Mouse (Mus musculus) forebrain, embryonic 13.5 days (tissue): ENCODE results near the gene Aprt. TPM values are rescaled to one million over a fixed set of nuclear protein-coding genes. Genes with fewer than 3 reads are reported as not detected.

Source experiments
- ATAC-seq: fragments of 200-750 bp; cut with Nextera tagmentation; 2 replicates; pipeline ENCODE4 v1.8.0; 2017
- H3K27ac ChIP-seq: fragments of 300-500 bp; sonication (generic); 2 replicates; pipeline ENCODE4 v1.5.1; 2015; ENCODE audit warnings: inconsistent platforms, mild to moderate bottlenecking, moderate library complexity
- H3K27me3 ChIP-seq: fragments of 300-500 bp; sonication (generic); 2 replicates; pipeline ENCODE4 v1.6.1; 2015; ENCODE audit warnings: mild to moderate bottlenecking, inconsistent platforms
- H3K36me3 ChIP-seq: fragments of 300-500 bp; sonication (generic); 2 replicates; pipeline ENCODE4 v1.6.1; 2015; ENCODE audit warnings: mild to moderate bottlenecking, inconsistent platforms; ENCODE audit not compliant: poor library complexity, severe bottlenecking
- H3K4me1 ChIP-seq: fragments of 300-500 bp; sonication (generic); 2 replicates; pipeline ENCODE4 v1.6.1; 2015; ENCODE audit warnings: inconsistent platforms
- H3K4me2 ChIP-seq: fragments of 300-500 bp; sonication (generic); 2 replicates; pipeline ENCODE4 v1.6.1; 2015; ENCODE audit warnings: inconsistent platforms, mild to moderate bottlenecking, moderate library complexity
- H3K4me3 ChIP-seq: fragments of 300-500 bp; sonication (generic); 2 replicates; pipeline ENCODE4 v1.5.1; 2015; ENCODE audit warnings: mild to moderate bottlenecking, inconsistent platforms
- H3K9ac ChIP-seq: fragments of 300-500 bp; sonication (generic); 2 replicates; pipeline ENCODE4 v1.6.1; 2015; ENCODE audit warnings: mild to moderate bottlenecking, inconsistent platforms
- H3K9me3 ChIP-seq: fragments of 300-500 bp; sonication (generic); replicated peaks from 2 replicates; pipeline ENCODE4 v1.6.1; 2016; ENCODE audit warnings: inconsistent platforms
- WGBS: fragments of 180-500 bp; shearing (Covaris S2); methylation state at CpG from one replicate; pipeline ENCODE4 v1.1.7; 2015; 5-methylcytosine and 5-hydroxymethylcytosine counted together
- polyA plus RNA-seq: library from polyadenylated mRNA; unstranded; fragments of >200 nt; fragmentation: Nextera tagmentation; extraction: Ambion mirVana; gene quantifications from 2 replicates; pipeline ENCODE4 v1.2.1, GENCODE M21; 2015

The Aprt gene
- polyA plus RNA-seq: 193 and 198 TPM in 2 replicates

GRCm38 (mm10) chr8:122576648-122577022, at the start of gene Aprt:
Gene Aprt (minus strand): TSS chr8:122576909.
- peak; percentile 95 for ATAC-seq
- H3K9me3 ChIP-seq: no peaks in the 10 kb centered on the region
- H3K4me3 ChIP-seq: peak within 1 kb of the TSS; percentile 66
- peaks cover 19% of the 10 kb centered on the region for H3K36me3 ChIP-seq
- WGBS: under 1% methylated on average over 39 of the region's 39 CpGs
- peak within 1 kb of the TSS; percentile 57 for H3K27ac ChIP-seq
- no peaks in the 10 kb centered on the region for H3K27me3 ChIP-seq
- H3K4me1 ChIP-seq: peaks cover 34% of the 10 kb centered on the region
- peak within 1 kb of the TSS; percentile 89 for H3K9ac ChIP-seq
- peak within 1 kb of the TSS; percentile 92 for H3K4me2 ChIP-seq

DNA sequence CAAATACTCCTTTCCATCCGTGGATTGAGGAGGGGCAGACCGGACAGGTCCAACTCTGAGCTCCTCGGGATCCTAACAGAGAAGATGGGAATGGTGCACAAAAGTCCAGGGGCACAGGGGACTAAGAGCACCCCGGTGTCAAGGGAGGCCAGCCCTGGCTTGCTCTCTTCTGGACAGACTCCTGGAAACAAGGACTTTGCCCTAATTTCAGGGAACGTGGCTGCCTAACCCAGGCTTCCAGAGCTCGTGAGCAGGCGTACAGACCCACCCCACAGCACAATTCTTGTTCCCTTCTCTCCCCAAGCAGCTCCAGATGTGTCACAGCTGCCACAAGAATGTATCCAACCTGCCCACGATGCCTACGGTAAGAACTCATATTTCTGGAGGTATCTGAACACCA, 49.1 kb upstream of the Aprt start:
- Histone ChIP-seq H3K9ac (no peak overlapping the region), H3K36me3 (peaks cover 17% of the 10 kb centered on the region), H3K4me2 (no peak overlapping the region), H3K9me3 (no peaks in the 10 kb centered on the region), H3K27me3 (peaks cover 13% of the 10 kb centered on the region; the same call in 1 of the 2 replicates), H3K4me3 (no peak overlapping the region), H3K27ac (no peak overlapping the region), H3K4me1 (peaks cover 6% of the 10 kb centered on the region; the same call in 1 of the 2 replicates)
- WGBS: 81% methylated on average over 9 of the region's 9 CpGs
- no peak for ATAC-seq

DNA sequence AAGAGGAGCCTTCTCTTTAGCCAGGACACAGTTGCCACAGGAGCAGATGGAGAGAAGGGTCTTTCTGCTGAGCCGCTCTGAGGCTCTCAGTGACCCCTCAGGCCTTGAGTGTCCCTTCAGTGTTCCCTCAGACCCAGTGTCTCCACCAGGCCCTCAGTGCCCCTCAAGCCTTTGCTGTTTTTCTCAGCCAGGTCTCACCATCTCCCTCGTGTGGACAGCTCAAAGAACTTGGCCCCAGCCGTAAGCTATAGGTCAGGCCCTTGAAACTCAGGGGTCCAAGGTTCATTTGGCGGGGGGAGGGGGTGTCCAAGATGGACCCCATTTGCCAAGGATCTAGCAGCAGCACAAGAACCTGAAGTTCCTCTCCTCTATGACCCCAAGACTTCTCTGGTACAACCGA, 47.9 kb upstream of the Aprt start:
- 73% methylated on average over 5 of the region's 5 CpGs for WGBS
- Histone ChIP-seq H3K9ac (no peak overlapping the region), H3K4me2 (no peak overlapping the region), H3K9me3 (no peaks in the 10 kb centered on the region), H3K4me1 (no peaks in the 10 kb centered on the region), H3K36me3 (0 out of 2 replicates have a peak, but pooled peaks cover 10% of the 10 kb centered on the region), H3K27me3 (0 out of 2 replicates have a peak, but pooled peaks cover 7% of the 10 kb centered on the region), H3K4me3 (no peak overlapping the region), H3K27ac (no peak overlapping the region)
- no peak for ATAC-seq

DNA sequence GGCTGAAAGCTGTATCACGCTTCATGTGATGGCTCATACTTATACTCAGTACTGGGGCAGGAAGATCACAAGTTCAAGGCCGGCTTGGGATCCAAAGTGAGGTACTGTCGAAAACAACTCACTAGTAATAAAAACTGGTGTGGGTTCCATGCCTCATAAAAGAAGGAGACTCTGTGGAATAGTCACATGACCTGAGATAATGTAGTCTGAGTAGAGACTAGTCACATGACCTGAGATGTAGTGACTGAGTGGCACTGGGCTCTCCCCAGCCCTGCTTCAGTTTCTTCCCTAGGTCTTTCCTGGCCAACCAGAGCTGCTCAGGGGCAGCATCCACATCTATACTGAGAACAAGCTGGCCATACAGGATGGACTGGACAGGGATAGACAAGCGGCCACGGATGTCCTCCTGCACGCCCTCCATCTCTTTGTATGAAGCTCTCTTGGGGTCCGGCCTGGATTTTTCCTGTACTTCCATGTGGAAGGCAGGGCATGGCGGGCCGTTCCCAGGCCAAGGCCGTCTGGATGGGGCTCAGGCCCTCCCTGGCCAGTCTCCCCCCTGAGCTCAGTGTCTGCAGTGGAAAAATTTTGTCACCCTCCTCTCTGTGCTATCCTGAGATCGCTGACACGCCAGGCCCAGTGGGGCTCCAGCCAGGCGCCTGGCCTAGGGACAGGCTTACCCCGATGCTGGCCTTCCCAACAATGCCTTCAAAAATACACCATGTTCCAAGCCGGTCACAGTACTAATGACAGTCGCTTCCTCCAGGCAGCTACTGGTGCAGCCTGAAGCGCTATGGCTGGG, 47.3 kb upstream of the Aprt start:
- 0 out of 2 replicates have a peak, but pooled peaks cover 10% of the 10 kb centered on the region for H3K36me3 ChIP-seq
- no peak overlapping the region for H3K27ac ChIP-seq
- no peaks in the 10 kb centered on the region for H3K9me3 ChIP-seq
- ATAC-seq: no peak
- 88% methylated on average over 17 of the region's 17 CpGs for WGBS
- H3K4me2 ChIP-seq: no peak overlapping the region
- no peak overlapping the region for H3K9ac ChIP-seq
- H3K4me1 ChIP-seq: no peaks in the 10 kb centered on the region
- H3K27me3 ChIP-seq: 0 out of 2 replicates have a peak, but pooled peaks cover 3% of the 10 kb centered on the region
- no peak overlapping the region for H3K4me3 ChIP-seq

GRCm38 (mm10) chr8:122622727-122623126, 46.0 kb upstream of the Aprt start, which contains the start of gene Pabpn1l:
Gene Pabpn1l (minus strand): TSS chr8:122622739.
- H3K36me3 ChIP-seq: no peaks in the 10 kb centered on the region
- H3K9ac ChIP-seq: no peak within 1 kb of the TSS
- no peaks in the 10 kb centered on the region for H3K9me3 ChIP-seq
- no peak within 1 kb of the TSS for H3K4me3 ChIP-seq
- ATAC-seq: no peak
- no peaks in the 10 kb centered on the region for H3K27me3 ChIP-seq
- WGBS: 68% methylated on average over 6 of the region's 6 CpGs
- peaks cover 3% of the 10 kb centered on the region; the same call in 1 of the 2 replicates for H3K4me1 ChIP-seq
- no peak within 1 kb of the TSS for H3K27ac ChIP-seq
- no peak within 1 kb of the TSS for H3K4me2 ChIP-seq

- Histone ChIP-seq H3K36me3 (no peaks in the 10 kb centered on the region), H3K27ac (no peak overlapping the region), H3K9me3 (no peaks in the 10 kb centered on the region), H3K4me2 (no peak overlapping the region), H3K4me3 (no peak overlapping the region), H3K27me3 (no peaks in the 10 kb centered on the region), H3K4me1 (peaks cover 3% of the 10 kb centered on the region; the same call in 1 of the 2 replicates), H3K9ac (no peak overlapping the region)
- no peak for ATAC-seq
- WGBS: 39% methylated on average over 5 of the region's 5 CpGs
Measured at GRCm38 (mm10) chr8:122620446-122620845, 43.7 kb upstream of the Aprt start.

DNA sequence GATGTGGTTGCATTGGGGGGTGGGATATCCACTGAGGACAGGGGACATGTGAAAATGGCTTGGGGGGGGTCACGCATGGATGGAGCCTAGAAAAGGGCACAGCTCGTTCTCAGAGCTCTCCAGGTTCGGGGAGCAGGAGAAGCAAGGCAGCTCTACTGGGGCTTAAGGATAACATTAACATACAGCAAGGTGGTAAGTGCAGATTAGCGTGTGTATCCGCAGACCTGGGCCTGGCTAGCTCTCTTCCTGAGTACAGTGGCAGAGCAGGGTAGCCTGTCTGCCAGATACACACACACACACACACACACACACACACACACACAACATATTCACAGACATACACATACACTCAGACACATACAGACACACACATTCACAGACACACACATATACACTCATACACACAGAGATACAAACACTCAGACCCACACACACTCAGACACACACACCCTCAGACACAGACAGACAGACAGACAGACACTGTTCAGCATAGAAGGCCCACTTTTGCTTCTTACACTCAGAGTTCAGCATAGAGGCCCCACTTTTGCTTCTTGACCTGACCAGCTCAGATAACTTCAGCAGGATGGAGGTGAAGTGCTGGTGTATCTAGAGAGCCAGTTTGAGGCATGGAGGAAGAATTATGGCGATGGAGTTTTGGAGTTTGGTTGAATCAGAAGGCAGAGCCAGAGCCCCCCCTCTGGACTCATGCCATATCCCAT, 42.1 kb upstream of the Aprt start:
- Histone ChIP-seq H3K27ac (no peak overlapping the region), H3K4me1 (peaks cover 3% of the 10 kb centered on the region; the same call in 1 of the 2 replicates), H3K4me3 (no peak overlapping the region), H3K4me2 (no peak overlapping the region), H3K36me3 (no peaks in the 10 kb centered on the region), H3K9ac (no peak overlapping the region), H3K27me3 (no peaks in the 10 kb centered on the region), H3K9me3 (no peaks in the 10 kb centered on the region)
- 76% methylated on average over 6 of the region's 6 CpGs for WGBS
- ATAC-seq: no peak

DNA sequence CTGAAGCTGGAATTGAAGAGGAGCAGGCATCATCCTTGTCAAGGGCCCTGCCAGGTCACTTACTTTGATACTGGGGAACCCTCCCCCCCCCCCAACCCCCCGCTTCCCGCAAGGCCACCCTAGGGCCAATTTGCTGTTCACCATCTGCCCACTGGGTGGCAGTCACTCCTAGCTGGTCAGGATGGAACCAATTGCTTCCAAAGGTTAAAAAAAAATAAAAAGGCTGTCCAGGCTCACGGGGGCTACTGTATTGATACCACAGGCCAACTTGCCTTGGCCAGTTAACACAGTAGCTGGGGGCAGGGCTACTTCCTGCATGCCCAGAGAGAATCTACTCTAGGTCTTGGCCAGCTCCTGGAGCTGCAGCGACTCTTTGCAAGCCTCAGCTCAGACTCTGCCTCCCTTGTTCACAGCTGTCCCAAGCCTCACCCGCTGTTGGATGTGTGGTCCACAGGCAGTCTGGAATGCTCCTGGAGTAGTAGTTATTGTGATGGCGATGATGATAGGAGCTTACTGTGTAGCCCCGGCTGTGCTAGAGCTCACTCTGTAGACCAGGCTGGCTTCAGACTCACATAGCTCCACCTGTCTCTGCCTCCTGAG, 41.3 kb upstream of the Aprt start:
- Histone ChIP-seq H3K36me3 (no peaks in the 10 kb centered on the region), H3K27ac (no peak overlapping the region), H3K4me1 (peaks cover 4% of the 10 kb centered on the region; the same call in 1 of the 2 replicates), H3K9ac (no peak overlapping the region), H3K4me3 (no peak overlapping the region), H3K4me2 (no peak overlapping the region), H3K27me3 (no peaks in the 10 kb centered on the region), H3K9me3 (no peaks in the 10 kb centered on the region)
- ATAC-seq: peak; percentile 37; the same call in 1 of the 2 replicates
- WGBS: 38% methylated on average over 5 of the region's 7 CpGs

- no peaks in the 10 kb centered on the region for H3K27me3 ChIP-seq
- no peak overlapping the region for H3K27ac ChIP-seq
- no peak overlapping the region for H3K4me3 ChIP-seq
- H3K36me3 ChIP-seq: no peaks in the 10 kb centered on the region
- ATAC-seq: no peak
- no peaks in the 10 kb centered on the region for H3K9me3 ChIP-seq
- no peak overlapping the region for H3K4me2 ChIP-seq
- no peak overlapping the region for H3K9ac ChIP-seq
- 74% methylated on average over 9 of the region's 9 CpGs for WGBS
- H3K4me1 ChIP-seq: peaks cover 15% of the 10 kb centered on the region
Measured at GRCm38 (mm10) chr8:122616181-122616905, 39.6 kb upstream of the Aprt start.

DNA sequence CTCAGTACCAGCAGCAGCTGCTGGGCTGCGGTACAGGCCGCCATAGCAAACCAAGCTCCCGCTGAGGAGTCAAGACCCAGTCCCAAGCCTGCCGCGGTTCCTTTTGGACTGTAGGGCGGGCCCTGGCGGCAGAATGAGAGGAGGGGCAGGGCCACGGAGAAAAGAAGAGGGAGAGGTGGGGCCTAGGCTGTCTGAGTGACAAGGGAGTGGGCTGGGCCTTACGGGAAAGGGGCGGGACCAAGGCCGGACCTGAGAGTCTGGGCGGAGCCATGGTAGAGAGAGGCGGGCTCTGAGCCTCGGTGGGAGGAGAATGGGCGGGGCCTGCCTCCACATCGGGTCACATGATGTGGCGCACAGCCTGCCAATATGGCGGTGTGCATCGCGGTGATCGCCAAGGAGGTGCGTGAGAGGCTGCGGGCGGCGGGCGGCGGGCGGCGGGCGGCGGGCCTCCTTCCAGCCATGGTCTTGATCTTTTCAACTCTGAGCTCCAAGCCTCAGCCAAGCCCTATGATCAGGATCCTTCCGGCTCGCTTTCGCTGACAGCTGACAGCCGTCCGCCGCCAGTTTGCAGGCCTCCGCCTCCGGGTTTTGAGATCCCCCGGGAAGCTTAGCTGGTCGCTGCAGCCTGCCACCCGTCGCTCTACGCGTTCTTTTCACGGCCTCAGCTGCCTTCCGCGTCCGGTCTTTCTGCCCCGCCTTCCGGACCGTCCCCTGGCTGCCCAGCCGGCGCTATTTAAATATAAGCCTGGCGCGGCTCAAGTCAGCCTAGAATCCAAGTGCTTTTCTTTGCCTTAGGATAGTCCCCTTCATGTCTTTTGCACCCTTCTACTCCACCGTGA, 34.8 kb upstream of the Aprt start, which contains the start of the genes Galns and Trappc2l:
TSS of gene Galns (minus strand) at position 169 of the 839 bp plus-strand sequence.
TSS of gene Trappc2l (plus strand) at position 346 of the 839 bp plus-strand sequence.
- Histone ChIP-seq H3K9ac (peak within 1 kb of the TSS; percentile 83), H3K4me3 (peak within 1 kb of the TSS; percentile 71), H3K4me1 (peaks cover 17% of the 10 kb centered on the region), H3K36me3 (no peaks in the 10 kb centered on the region), H3K9me3 (no peaks in the 10 kb centered on the region), H3K4me2 (peak within 1 kb of the TSS; percentile 71), H3K27me3 (no peaks in the 10 kb centered on the region), H3K27ac (peak within 1 kb of the TSS; percentile 75)
- peak; percentile 97 for ATAC-seq
- WGBS: under 1% methylated on average over 48 of the region's 57 CpGs
